Mouse (Mus musculus) left cerebral cortex, postnatal 4 days (tissue): ENCODE results near the gene Plin1. TPM values are rescaled to one million over a fixed set of nuclear protein-coding genes. Genes with fewer than 3 reads are reported as not detected.

Experiments
- total RNA-seq, 2 experiments: library from RNA; stranded (reverse); gene quantifications; 2 replicates each; pipeline ENCODE4 v1.2.3; 2021

Plin1 gene
- total RNA-seq, 2 experiments from 2014 or later = not detected

Other genes with a start within 250 kb of the Plin1 start
- gene Rhcg, start 115.2 kb downstream of the Plin1 start, total RNA-seq = 1 to 10 TPM; 2.4 to 3.7 TPM
- 1 to 10 TPM; 2.3 to 2.7 TPM for gene Ticrr, start 72.7 kb downstream of the Plin1 start, total RNA-seq
- gene Kif7, start 17.2 kb downstream of the Plin1 start, total RNA-seq = 1 to 10 TPM; 4.1 to 4.7 TPM
- 10 to 100 TPM in 1 of 2 experiments, 1 to 10 TPM in 1; 9.4 to 10.0 TPM for gene Pex11a, start 10.2 kb upstream of the Plin1 start, total RNA-seq
- gene Wdr93, start 10.3 kb upstream of the Plin1 start, total RNA-seq = under 1 TPM in 1 of 2 experiments, not detected in 1; 0.30 TPM
- under 1 TPM; 0.46 to 0.70 TPM for gene Mesp1, start 60.9 kb upstream of the Plin1 start, total RNA-seq
- gene Mesp2, start 77.8 kb upstream of the Plin1 start, total RNA-seq = 1 to 10 TPM; 1.2 to 1.9 TPM
- 1 to 10 TPM; 7.4 to 8.4 TPM for gene Anpep, start 128.2 kb upstream of the Plin1 start, total RNA-seq
- 10 to 100 TPM; 50.8 to 51.6 TPM for gene Ap3s2, start 187.7 kb upstream of the Plin1 start, total RNA-seq
- 1 to 10 TPM; 8.3 to 9.4 TPM for gene Arpin, start 202.5 kb upstream of the Plin1 start, total RNA-seq